Mouse (Mus musculus): ENCODE measurements around the gene Stam. TPM values are rescaled to one million over a fixed set of nuclear protein-coding genes. Genes with fewer than 3 reads are reported as not detected.

Gene Stam
- total RNA-seq (2021): 10 to 100 TPM; 89.8 to 98.7 TPM
- long read RNA-seq, experiment 1, full-length matches to known transcripts: 15 of 24 reads
- long read RNA-seq, experiment 1, partial matches to known transcripts: 5 of 24 reads
- long read RNA-seq, experiment 1, other reads (novel, unspliced or antisense): 4 of 24 reads
- long read RNA-seq, experiment 2, full-length matches to known transcripts: 8 of 16 reads
- long read RNA-seq, experiment 2, partial matches to known transcripts: 5 of 16 reads
- long read RNA-seq, experiment 2, other reads (novel, unspliced or antisense): 3 of 16 reads

GRCm38 (mm10) chr2:14073362-14074220 is at the start of gene Stam:
TSS of gene Stam (plus strand) at chr2:14074098.
- intact Hi-C loops (cut with DNase I): loop anchor here (1.0 to 10.0 kb wide), 2 partner anchors 18 to 981 kb away; partner anchors contain the start of gene Nsun6
- DNase-seq (ENCODE audit: extremely low spot score in 1 of 2, low spot score in 2 of 2): peak; percentile 88 to 91
- Histone ChIP-seq H3K27ac (peak within 1 kb of the TSS; percentile 100), H3K4me3 (peak within 1 kb of the TSS; percentile 71)
- TF ChIP-seq CTCF (IDR thresholded peaks at IDR 0.05): no peak; the same call in 1 of the 2 replicates

GRCm38 (mm10) chr2:14041249-14041648 is 32.6 kb upstream of the Stam start:
- H3K27ac ChIP-seq: no peak overlapping the region
- TF ChIP-seq CTCF (IDR thresholded peaks at IDR 0.05): no peak
- H3K4me3 ChIP-seq: no peak overlapping the region
- intact Hi-C loops (cut with DNase I): no loop called here
- DNase-seq (ENCODE audit: extremely low spot score in 1 of 2, low spot score in 2 of 2): no peak

- Histone ChIP-seq H3K27ac (no peak overlapping the region), H3K4me3 (no peak overlapping the region)
- no peak for TF ChIP-seq CTCF (IDR thresholded peaks at IDR 0.05)
- intact Hi-C loops (cut with DNase I): no loop called here
- DNase-seq (ENCODE audit: extremely low spot score in 1 of 2, low spot score in 2 of 2): no peak
Measured at GRCm38 (mm10) chr2:14043011-14043410, 30.9 kb upstream of the Stam start.

- no peak for DNase-seq (ENCODE audit: extremely low spot score in 1 of 2, low spot score in 2 of 2)
- intact Hi-C loops (cut with DNase I): no loop called here
- TF ChIP-seq CTCF (IDR thresholded peaks at IDR 0.05): no peak
- Histone ChIP-seq H3K27ac (no peak overlapping the region), H3K4me3 (no peak overlapping the region)
Measured at GRCm38 (mm10) chr2:14043577-14044170, 30.2 kb upstream of the Stam start.

GRCm38 (mm10) chr2:14048381-14048780 is 25.5 kb upstream of the Stam start:
- no peak overlapping the region for H3K27ac ChIP-seq
- no peak overlapping the region for H3K4me3 ChIP-seq
- peak; percentile 59 to 61 for DNase-seq (ENCODE audit: extremely low spot score in 1 of 2, low spot score in 2 of 2)
- peak; percentile 86 for TF ChIP-seq CTCF (IDR thresholded peaks at IDR 0.05)
- intact Hi-C loops (cut with DNase I): loop anchor here (5.0 kb wide), 1 partner anchor 244 kb away; no protein-coding TSS in a partner anchor

- no peak for TF ChIP-seq CTCF (IDR thresholded peaks at IDR 0.05)
- no peak for DNase-seq (ENCODE audit: extremely low spot score in 1 of 2, low spot score in 2 of 2)
- no peak overlapping the region for H3K4me3 ChIP-seq
- intact Hi-C loops (cut with DNase I): loop anchor here (5.0 kb wide), 1 partner anchor 243 kb away; no protein-coding TSS in a partner anchor
- no peak overlapping the region; the same call in 1 of the 2 replicates for H3K27ac ChIP-seq
Measured at GRCm38 (mm10) chr2:14048808-14049207, 25.1 kb upstream of the Stam start.

- no peak overlapping the region for H3K4me3 ChIP-seq
- no peak for DNase-seq (ENCODE audit: extremely low spot score in 1 of 2, low spot score in 2 of 2)
- intact Hi-C loops (cut with DNase I): no loop called here
- H3K27ac ChIP-seq: no peak overlapping the region
- no peak for TF ChIP-seq CTCF (IDR thresholded peaks at IDR 0.05)
Measured at GRCm38 (mm10) chr2:14053618-14054017, 20.3 kb upstream of the Stam start.

- TF ChIP-seq CTCF (IDR thresholded peaks at IDR 0.05): no peak
- no peak overlapping the region for H3K27ac ChIP-seq
- DNase-seq (ENCODE audit: extremely low spot score in 1 of 2, low spot score in 2 of 2): no peak
- intact Hi-C loops (cut with DNase I): no loop called here
- peak overlapping the region; percentile 95; the same call in 1 of the 2 replicates for H3K4me3 ChIP-seq
Measured at GRCm38 (mm10) chr2:14054163-14054562, 19.7 kb upstream of the Stam start.

GRCm38 (mm10) chr2:14054716-14055115 is 19.2 kb upstream of the Stam start:
- peak overlapping the region; percentile 95 for H3K4me3 ChIP-seq
- DNase-seq (ENCODE audit: extremely low spot score in 1 of 2, low spot score in 2 of 2): no peak
- intact Hi-C loops (cut with DNase I): loop anchor here (1.0 to 5.0 kb wide), 2 partner anchors 19 to 648 kb away; no protein-coding TSS in a partner anchor
- TF ChIP-seq CTCF (IDR thresholded peaks at IDR 0.05): no peak
- peak overlapping the region; percentile 97 for H3K27ac ChIP-seq

- Histone ChIP-seq H3K27ac (peak overlapping the region; percentile 97), H3K4me3 (peak overlapping the region; percentile 95)
- intact Hi-C loops (cut with DNase I): loop anchor here (1.0 to 5.0 kb wide), 2 partner anchors 18 to 647 kb away; no protein-coding TSS in a partner anchor
- peak; percentile 61 to 62 for DNase-seq (ENCODE audit: extremely low spot score in 1 of 2, low spot score in 2 of 2)
- TF ChIP-seq CTCF (IDR thresholded peaks at IDR 0.05): no peak
Measured at GRCm38 (mm10) chr2:14055168-14055565, 18.7 kb upstream of the Stam start.

GRCm38 (mm10) chr2:14055566-14056331 is 18.1 kb upstream of the Stam start, which contains the start of gene Hacd1:
TSS of gene Hacd1 (minus strand) at chr2:14056135.
- H3K27ac ChIP-seq: peak within 1 kb of the TSS; percentile 97
- DNase-seq (ENCODE audit: extremely low spot score in 1 of 2, low spot score in 2 of 2): peak; percentile 75 to 79
- intact Hi-C loops (cut with DNase I): loop anchor here (1.0 to 5.0 kb wide), 2 partner anchors 18 to 647 kb away; no protein-coding TSS in a partner anchor

More at GRCm38 (mm10) chr2:14055566-14056331, 18.1 kb upstream of the Stam start, which contains the start of gene Hacd1:
- TF ChIP-seq CTCF (IDR thresholded peaks at IDR 0.05): no peak
- peak within 1 kb of the TSS; percentile 95 for H3K4me3 ChIP-seq
